Mouse (Mus musculus) liver, embryonic 16.5 days (tissue): ENCODE data around the gene Fam160b1. TPM values are rescaled to one million over a fixed set of nuclear protein-coding genes. Genes with fewer than 3 reads are reported as not detected.

Source experiments
- ATAC-seq: fragments of 200-750 bp; cut with Nextera tagmentation; 2 replicates; pipeline ENCODE4 v1.8.0; 2017; ENCODE audit warnings: low read depth, mild to moderate bottlenecking, moderate number of reproducible peaks, moderate library complexity
- H3K27ac ChIP-seq: fragments of 300-500 bp; sonication (generic); 2 replicates; pipeline ENCODE4 v1.5.1; 2014; ENCODE audit warnings: mild to moderate bottlenecking, low read length
- H3K27me3 ChIP-seq: fragments of 300-500 bp; sonication (generic); 2 replicates; pipeline ENCODE4 v1.6.1; 2014; ENCODE audit warnings: low read depth, low read length, mixed read lengths; ENCODE audit not compliant: control insufficient read depth, insufficient read depth
- H3K36me3 ChIP-seq: fragments of 300-500 bp; sonication (generic); 2 replicates; pipeline ENCODE4 v1.6.1; 2014; ENCODE audit warnings: mild to moderate bottlenecking; ENCODE audit not compliant: control insufficient read depth, insufficient read depth
- H3K4me1 ChIP-seq: fragments of 300-500 bp; sonication (generic); 2 replicates; pipeline ENCODE4 v1.6.1; 2014; ENCODE audit warnings: low read depth, low read length, mixed read lengths; ENCODE audit not compliant: control insufficient read depth
- H3K4me2 ChIP-seq: fragments of 300-500 bp; sonication (generic); 2 replicates; pipeline ENCODE4 v1.6.1; 2014; ENCODE audit warnings: low read depth, low read length, mixed read lengths
- H3K4me3 ChIP-seq: fragments of 300-500 bp; sonication (generic); 2 replicates; pipeline ENCODE4 v1.5.1; 2014; ENCODE audit warnings: low read depth, mild to moderate bottlenecking, low read length
- H3K9ac ChIP-seq: fragments of 300-500 bp; sonication (generic); 2 replicates; pipeline ENCODE4 v1.6.1; 2014; ENCODE audit warnings: low read depth, low read length
- H3K9me3 ChIP-seq: fragments of 300-500 bp; sonication (generic); replicated peaks from 2 replicates; pipeline ENCODE4 v1.6.1; 2016; ENCODE audit warnings: low read length; ENCODE audit not compliant: control insufficient read depth
- WGBS: fragments of 180-500 bp; shearing (Covaris S2); extraction: QIAGEN DNeasy Blood & Tissue Kit; methylation state at CpG from one replicate; pipeline ENCODE4 v1.1.7; 2014; ENCODE audit not compliant: insufficient replicate concordance; 5-methylcytosine and 5-hydroxymethylcytosine counted together
- polyA plus RNA-seq: library from polyadenylated mRNA; unstranded; fragments of >200 nt; fragmentation: Nextera tagmentation; extraction: Ambion mirVana; gene quantifications from 2 replicates; pipeline ENCODE4 v1.2.1, GENCODE M21; 2015

Fam160b1 gene
- polyA plus RNA-seq, 1 experiment from 2014 or later = 7.2 TPM

DNA sequence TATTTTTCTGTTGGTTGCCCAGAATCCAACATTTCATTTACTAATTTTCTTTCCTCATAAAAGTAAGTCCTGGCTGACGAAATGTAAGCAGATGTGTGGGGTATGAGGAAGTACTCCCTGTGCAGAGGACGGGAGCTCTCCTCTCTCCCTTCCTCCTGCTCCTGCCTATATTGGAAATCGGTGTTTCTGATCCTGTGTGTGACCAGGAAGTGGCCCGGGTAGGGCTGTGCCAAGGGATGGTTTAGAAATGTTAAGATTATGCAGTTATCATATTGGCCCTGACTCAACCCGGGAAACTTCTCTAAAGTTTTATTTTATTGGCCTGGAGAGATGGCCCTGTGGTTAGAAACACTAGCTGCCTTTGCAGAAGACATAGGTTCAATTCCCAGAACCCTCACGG lies 5.8 kb upstream of the Fam160b1 start:
- H3K27me3 ChIP-seq = no peaks in the 10 kb centered on the region
- H3K4me1 ChIP-seq = peaks cover 41% of the 10 kb centered on the region
- no peak for ATAC-seq
- no peak overlapping the region for H3K27ac ChIP-seq
- H3K9me3 ChIP-seq = no peaks in the 10 kb centered on the region
- H3K36me3 ChIP-seq = no peaks in the 10 kb centered on the region
- H3K4me3 ChIP-seq = no peak overlapping the region
- no peak overlapping the region for H3K9ac ChIP-seq
- 56% methylated on average over 6 of the region's 6 CpGs for WGBS
- no peak overlapping the region for H3K4me2 ChIP-seq

DNA sequence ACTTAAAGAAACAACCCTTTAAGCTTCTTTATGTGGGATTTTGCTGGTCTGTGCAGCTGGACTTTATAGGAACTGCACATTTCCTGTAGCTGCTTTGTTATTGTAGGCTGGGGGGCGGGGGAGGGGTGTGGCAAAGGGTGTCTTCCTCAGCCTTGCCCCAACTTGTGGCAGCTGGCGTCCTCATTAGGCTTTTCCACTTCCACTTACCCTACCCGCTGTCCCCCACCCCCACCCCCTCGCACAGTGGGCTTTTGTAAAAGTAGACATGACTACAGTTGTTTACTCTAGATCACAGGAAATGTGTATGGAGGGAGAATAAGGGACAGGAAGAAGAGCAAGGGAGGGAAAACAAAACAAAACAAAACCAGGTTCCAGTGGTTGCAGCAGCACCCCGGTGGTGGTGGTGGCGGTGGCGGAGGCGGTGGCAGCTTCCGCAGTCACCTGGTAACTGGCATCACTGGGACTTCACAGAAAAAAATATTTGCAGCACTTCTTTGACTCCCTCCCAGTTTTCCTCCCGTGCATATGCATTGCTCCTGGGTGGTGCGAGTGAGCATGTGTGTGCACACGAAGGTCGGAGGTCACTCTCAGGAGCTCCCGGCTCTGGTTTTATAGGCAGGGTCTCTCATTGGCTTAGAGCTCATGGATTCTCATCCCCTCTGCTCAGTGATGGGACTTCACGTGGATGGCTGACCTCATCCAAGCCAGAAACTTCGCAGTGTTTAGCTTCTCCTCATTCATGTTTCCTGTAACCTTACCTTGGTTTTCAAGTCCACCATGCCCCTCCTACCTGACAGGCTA lies 4.8 kb upstream of the Fam160b1 start:
- Histone ChIP-seq H3K27ac (peak overlapping the region; percentile 61), H3K36me3 (no peaks in the 10 kb centered on the region)

DNA sequence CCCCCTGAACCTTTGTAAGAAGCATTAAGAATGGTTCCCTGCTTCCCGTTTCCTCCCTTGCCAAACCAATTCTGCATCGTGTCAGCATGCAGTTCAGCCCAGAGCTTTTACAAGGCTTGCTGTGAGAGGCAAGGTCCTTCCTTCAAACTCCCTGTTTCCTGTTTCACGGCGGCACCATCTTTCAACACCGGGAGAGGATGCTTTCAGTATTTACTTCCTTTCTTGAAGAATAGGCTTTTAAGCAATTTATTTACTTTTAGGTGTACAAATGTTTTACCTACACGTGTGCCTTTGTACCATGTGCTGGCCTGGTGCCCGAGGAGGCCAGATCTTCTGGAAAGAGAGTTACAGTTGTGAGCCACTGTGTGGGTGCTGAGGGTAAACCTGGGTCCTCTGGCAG lies 4.2 kb upstream of the Fam160b1 start:
- Histone ChIP-seq H3K9ac (no peak overlapping the region), H3K27me3 (no peaks in the 10 kb centered on the region), H3K4me1 (peaks cover 48% of the 10 kb centered on the region), H3K36me3 (no peaks in the 10 kb centered on the region), H3K9me3 (no peaks in the 10 kb centered on the region), H3K27ac (peak overlapping the region; percentile 61), H3K4me3 (no peak overlapping the region), H3K4me2 (peak overlapping the region; percentile 39; the same call in 1 of the 2 replicates)
- no peak for ATAC-seq
- WGBS = 30% methylated on average over 7 of the region's 7 CpGs

More for the DNA sequence above, 4.8 kb upstream of the Fam160b1 start:
- Histone ChIP-seq H3K9me3 (no peaks in the 10 kb centered on the region), H3K4me3 (peak overlapping the region; percentile 20; the same call in 1 of the 2 replicates), H3K4me2 (peak overlapping the region; percentile 39), H3K4me1 (peaks cover 48% of the 10 kb centered on the region), H3K27me3 (no peaks in the 10 kb centered on the region), H3K9ac (no peak overlapping the region)
- 27% methylated on average over 16 of the region's 16 CpGs for WGBS
- ATAC-seq = peak; percentile 14; the same call in 1 of the 2 replicates

DNA sequence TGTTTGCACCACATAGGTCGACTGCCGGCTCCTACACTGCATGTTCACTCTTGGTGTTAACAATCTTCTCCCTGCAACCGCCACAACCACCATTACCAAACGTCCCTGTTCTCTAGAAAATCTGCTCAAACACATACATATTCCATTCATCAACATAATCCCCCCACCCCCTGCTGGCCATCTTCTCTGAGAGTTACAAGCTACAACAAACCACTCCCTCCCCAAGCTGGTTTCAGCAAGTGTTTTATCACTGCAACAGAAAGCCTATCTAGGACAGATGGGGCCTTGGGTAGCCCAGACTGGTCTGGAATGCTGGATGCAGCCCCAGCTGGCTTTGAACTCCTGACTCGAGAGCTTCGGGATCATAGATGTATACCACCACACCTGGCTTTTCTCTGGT lies 3.2 kb upstream of the Fam160b1 start:
- no peak for ATAC-seq
- Histone ChIP-seq H3K27ac (no peak overlapping the region), H3K27me3 (no peaks in the 10 kb centered on the region), H3K9ac (no peak overlapping the region), H3K4me3 (no peak overlapping the region), H3K4me2 (0 out of 2 replicates have a peak overlapping the region, but pooled peaks have one; percentile 94), H3K9me3 (no peaks in the 10 kb centered on the region), H3K4me1 (peaks cover 48% of the 10 kb centered on the region), H3K36me3 (no peaks in the 10 kb centered on the region)
- WGBS = 69% methylated on average over 6 of the region's 6 CpGs

DNA sequence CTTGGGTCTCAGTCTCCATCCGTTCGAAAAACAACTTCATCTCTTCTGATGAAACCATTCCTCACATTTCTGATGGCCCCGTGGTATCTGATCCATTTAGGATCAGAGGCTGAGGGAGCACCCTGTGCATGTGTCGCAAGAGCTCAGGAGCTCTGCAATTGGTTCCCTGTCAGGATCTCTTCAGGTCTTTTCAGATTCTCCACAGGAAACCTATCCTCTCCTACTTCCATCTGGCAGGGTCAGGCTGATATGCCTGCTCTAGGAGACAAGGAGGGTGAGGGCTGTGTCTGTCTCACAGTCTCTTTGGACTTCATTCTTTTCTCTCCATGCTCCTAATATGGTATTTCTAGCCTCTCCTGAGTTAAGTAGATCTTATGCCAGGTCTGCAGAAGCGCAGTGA lies 2.7 kb upstream of the Fam160b1 start:
- Histone ChIP-seq H3K4me1 (peaks cover 53% of the 10 kb centered on the region), H3K4me3 (peak overlapping the region; percentile 98), H3K27ac (peak overlapping the region; percentile 51), H3K9me3 (no peaks in the 10 kb centered on the region), H3K9ac (peak overlapping the region; percentile 58), H3K36me3 (no peaks in the 10 kb centered on the region), H3K4me2 (peak overlapping the region; percentile 94), H3K27me3 (no peaks in the 10 kb centered on the region)
- WGBS = 74% methylated on average over 5 of the region's 5 CpGs
- no peak for ATAC-seq

DNA sequence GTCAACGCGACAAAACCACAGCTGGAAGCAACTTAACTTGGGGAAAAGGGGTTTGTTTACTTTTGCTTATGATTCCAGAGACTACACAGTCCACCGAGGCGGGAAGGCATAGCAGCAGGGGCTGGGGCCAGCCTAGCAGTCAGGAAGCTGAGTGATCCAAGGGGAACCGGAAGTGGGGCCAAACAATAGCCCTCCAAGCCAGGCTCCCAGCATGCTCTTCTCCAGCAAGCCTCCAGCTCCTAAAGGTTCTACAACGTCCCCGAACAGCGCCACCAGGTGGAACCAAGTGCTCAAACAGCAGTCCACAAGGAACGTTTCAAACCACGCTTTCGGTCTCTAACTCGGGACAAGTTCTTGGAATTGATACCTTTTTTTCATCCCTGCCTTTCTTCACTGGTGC lies 2.2 kb upstream of the Fam160b1 start:
- no peaks in the 10 kb centered on the region for H3K27me3 ChIP-seq
- H3K27ac ChIP-seq = peak overlapping the region; percentile 51
- H3K9ac ChIP-seq = peak overlapping the region; percentile 58
- WGBS = 21% methylated on average over 12 of the region's 12 CpGs
- H3K36me3 ChIP-seq = no peaks in the 10 kb centered on the region
- H3K4me3 ChIP-seq = peak overlapping the region; percentile 98
- ATAC-seq = no peak
- peaks cover 58% of the 10 kb centered on the region for H3K4me1 ChIP-seq
- peak overlapping the region; percentile 94 for H3K4me2 ChIP-seq
- H3K9me3 ChIP-seq = no peaks in the 10 kb centered on the region

DNA sequence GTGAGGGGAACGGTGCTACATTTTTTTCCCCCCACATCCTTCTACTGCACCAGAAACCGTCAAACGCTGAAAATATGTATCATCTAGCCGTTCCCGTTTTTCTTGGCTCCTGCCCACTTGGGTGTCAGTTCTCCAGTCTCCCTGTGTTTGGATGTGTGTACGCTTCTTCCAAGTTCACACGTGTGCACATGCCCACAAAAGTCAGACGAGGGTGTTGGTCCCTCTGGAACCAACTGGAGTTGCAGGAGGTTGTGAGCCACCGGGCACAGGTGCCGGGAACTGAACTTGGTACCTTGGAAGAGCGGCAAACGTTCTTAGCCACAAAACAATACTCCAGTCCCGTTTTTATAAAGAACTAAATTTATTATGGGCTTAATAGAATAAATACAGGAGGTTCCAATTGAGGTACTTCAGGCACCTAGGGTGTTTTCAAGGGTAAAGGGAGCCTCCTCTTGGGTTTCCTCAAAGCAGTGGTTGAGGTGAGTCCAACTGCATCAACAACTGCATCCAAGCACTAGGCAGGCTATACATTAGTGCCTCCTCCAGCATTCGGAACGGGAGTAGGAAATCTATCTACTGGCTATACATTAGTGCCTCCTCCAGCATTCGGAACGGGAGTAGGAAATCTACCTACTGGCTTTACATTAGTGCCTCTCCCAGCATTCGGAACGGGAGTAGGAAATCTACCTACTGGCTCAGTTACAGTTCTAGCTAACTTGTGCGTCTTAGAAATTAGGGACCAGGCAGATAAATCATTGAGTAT lies 1.5 kb upstream of the Fam160b1 start:
- ATAC-seq = no peak
- H3K4me1 ChIP-seq = peaks cover 62% of the 10 kb centered on the region
- peak overlapping the region; percentile 62 for H3K9ac ChIP-seq
- H3K4me2 ChIP-seq = peak overlapping the region; percentile 94
- peak overlapping the region; percentile 98 for H3K4me3 ChIP-seq
- no peaks in the 10 kb centered on the region for H3K36me3 ChIP-seq
- 62% methylated on average over 20 of the region's 20 CpGs for WGBS
- H3K9me3 ChIP-seq = no peaks in the 10 kb centered on the region
- peak overlapping the region; percentile 51 for H3K27ac ChIP-seq
- no peaks in the 10 kb centered on the region for H3K27me3 ChIP-seq

DNA sequence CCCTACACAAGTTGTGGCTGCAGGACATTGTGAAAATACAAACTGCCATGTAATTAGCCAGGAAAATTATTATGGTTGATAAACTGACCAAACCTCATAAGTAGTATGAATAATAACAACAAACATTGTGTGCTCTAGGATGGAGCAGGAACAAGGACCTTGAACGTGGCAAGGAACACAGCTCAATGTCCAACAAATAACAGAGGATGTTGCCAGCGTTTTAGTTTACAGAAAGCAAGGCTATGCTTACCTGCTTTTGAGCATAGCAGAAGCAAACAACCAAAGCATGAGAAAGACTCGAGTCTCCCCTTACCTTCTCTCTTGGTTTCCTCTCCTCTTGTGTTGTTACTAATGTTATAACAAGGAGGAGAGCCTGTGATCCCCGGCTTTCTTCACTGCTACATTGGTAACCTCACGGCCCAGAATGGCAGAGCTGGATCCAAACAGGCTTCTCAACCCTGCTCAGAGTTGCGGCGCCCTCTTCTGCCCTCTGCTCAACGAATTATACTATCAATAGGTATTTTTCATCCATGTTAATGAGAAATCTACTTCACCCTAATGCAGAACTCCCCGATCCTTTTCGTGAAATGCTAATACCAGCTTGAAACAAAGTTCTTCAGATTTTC lies 666 bp upstream of the Fam160b1 start:
- peak overlapping the region; percentile 62 for H3K9ac ChIP-seq
- peak overlapping the region; percentile 94 for H3K4me2 ChIP-seq
- H3K9me3 ChIP-seq = no peaks in the 10 kb centered on the region
- 7% methylated on average over 10 of the region's 10 CpGs for WGBS
- H3K27me3 ChIP-seq = no peaks in the 10 kb centered on the region
- peaks cover 70% of the 10 kb centered on the region for H3K4me1 ChIP-seq
- H3K36me3 ChIP-seq = no peaks in the 10 kb centered on the region
- peak overlapping the region; percentile 85 for H3K27ac ChIP-seq
- peak overlapping the region; percentile 98 for H3K4me3 ChIP-seq
- no peak for ATAC-seq
